Mouse (Mus musculus) intestine, postnatal 0 days (tissue): ENCODE results near the gene Adh1. TPM values are rescaled to one million over a fixed set of nuclear protein-coding genes. Genes with fewer than 3 reads are reported as not detected.

ENCODE experiments used
- ATAC-seq: fragments of 200-750 bp; cut with Nextera tagmentation; 2 replicates; pipeline ENCODE4 v1.8.0; 2017; ENCODE audit warnings: mild to moderate bottlenecking, moderate TSS enrichment, moderate library complexity
- H3K27ac ChIP-seq: fragments of 300-500 bp; sonication (generic); 2 replicates; pipeline ENCODE4 v1.5.1; 2014; ENCODE audit warnings: mild to moderate bottlenecking, low read depth, low read length, moderate library complexity
- H3K27me3 ChIP-seq: fragments of 300-500 bp; sonication (generic); replicated peaks from 2 replicates; pipeline ENCODE4 v1.6.1; 2014; ENCODE audit warnings: low read length, mixed read lengths; ENCODE audit not compliant: control insufficient read depth, insufficient read depth
- H3K36me3 ChIP-seq: fragments of 300-500 bp; sonication (generic); 2 replicates; pipeline ENCODE4 v1.6.1; 2014; ENCODE audit warnings: mild to moderate bottlenecking, moderate library complexity; ENCODE audit not compliant: control insufficient read depth, insufficient read depth
- H3K4me1 ChIP-seq: fragments of 300-500 bp; sonication (generic); replicated peaks from 2 replicates; pipeline ENCODE4 v1.6.1; 2014; ENCODE audit warnings: antibody characterized with exemption, low read length, mixed read lengths; ENCODE audit not compliant: control insufficient read depth, insufficient read depth
- H3K4me2 ChIP-seq: fragments of 300-500 bp; sonication (generic); replicated peaks from 2 replicates; pipeline ENCODE4 v1.6.1; 2014; ENCODE audit warnings: low read depth, mild to moderate bottlenecking, moderate library complexity
- H3K4me3 ChIP-seq: fragments of 300-500 bp; sonication (generic); 2 replicates; pipeline ENCODE4 v1.5.1; 2014; ENCODE audit warnings: low read depth, low read length
- H3K9ac ChIP-seq: fragments of 300-500 bp; sonication (generic); 2 replicates; pipeline ENCODE4 v1.6.1; 2014; ENCODE audit warnings: mild to moderate bottlenecking, low read depth, low read length
- H3K9me3 ChIP-seq: fragments of 300-500 bp; sonication (generic); 2 replicates; pipeline ENCODE4 v1.6.1; 2016; ENCODE audit warnings: mixed run types; ENCODE audit not compliant: control insufficient read depth
- CTCF ChIP-seq: sonication (generic); IDR thresholded peaks from 2 replicates; pipeline ENCODE4 v1.5.1; 2016; ENCODE audit warnings: low read depth, mild to moderate bottlenecking, control low read depth, antibody characterized with exemption, moderate library complexity
- WGBS: fragments of 180-500 bp; shearing (Covaris S2); extraction: QIAGEN DNeasy Blood & Tissue Kit; methylation state at CpG from one replicate; pipeline ENCODE4 v1.1.7; 2014; 5-methylcytosine and 5-hydroxymethylcytosine counted together
- polyA plus RNA-seq: library from polyadenylated mRNA; unstranded; fragments of >200 nt; fragmentation: Nextera tagmentation; extraction: Ambion mirVana; gene quantifications from 2 replicates; pipeline ENCODE4 v1.2.1, GENCODE M21; 2015

Adh1 gene
- polyA plus RNA-seq, 1 experiment from 2014 or later: 101 TPM

DNA sequence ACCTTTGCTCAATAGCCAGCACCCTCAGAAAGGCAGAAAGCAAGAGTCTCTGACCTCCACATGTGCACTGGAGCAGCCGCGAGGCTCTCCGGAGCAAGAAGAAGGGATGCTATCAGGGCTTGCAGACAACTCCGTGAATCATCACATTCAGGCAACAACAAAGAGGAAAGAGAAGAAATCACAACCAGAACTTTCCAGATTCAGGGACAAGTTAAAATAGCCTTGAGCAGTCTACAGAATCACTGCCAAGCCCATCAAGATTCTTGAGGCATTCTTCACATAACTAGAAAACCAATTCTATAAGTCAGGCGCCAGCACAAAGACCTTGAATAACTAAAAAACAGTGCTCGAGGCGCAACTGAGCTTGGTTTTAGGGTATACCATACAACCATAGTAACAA is 12.3 kb downstream of the Adh1 start:
- Histone ChIP-seq H3K9me3 (no peaks in the 10 kb centered on the region), H3K4me2 (no peak overlapping the region), H3K27me3 (no peaks in the 10 kb centered on the region), H3K27ac (no peak overlapping the region), H3K4me1 (0 out of 2 replicates have a peak, but pooled peaks cover 3% of the 10 kb centered on the region), H3K36me3 (no peaks in the 10 kb centered on the region), H3K4me3 (no peak overlapping the region), H3K9ac (no peak overlapping the region)
- no peak for TF ChIP-seq CTCF
- 89% methylated on average over 7 of the region's 7 CpGs for WGBS
- no peak for ATAC-seq

DNA sequence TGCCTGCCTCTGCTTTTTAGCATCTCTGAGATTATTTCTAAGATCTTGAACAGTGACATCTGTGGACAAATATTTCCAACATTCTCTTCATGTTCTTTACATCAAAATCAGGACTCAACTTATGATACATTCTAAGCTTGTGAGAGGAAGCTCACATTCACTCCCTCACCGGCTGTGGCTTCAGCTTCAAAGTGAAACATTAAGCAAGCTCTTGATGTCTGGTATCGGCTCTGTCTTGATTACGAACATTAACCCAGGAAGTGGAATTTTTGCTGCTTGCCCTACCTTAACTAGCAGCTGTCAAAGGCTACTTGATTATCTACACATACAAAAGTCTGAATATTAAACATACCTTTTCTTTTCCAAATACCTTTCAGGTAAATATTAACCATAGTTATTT is 14.3 kb downstream of the Adh1 start:
- H3K4me2 ChIP-seq: no peak overlapping the region
- 0 out of 2 replicates have a peak, but pooled peaks cover 3% of the 10 kb centered on the region for H3K4me1 ChIP-seq
- no peak for TF ChIP-seq CTCF
- no peaks in the 10 kb centered on the region for H3K27me3 ChIP-seq
- 39% methylated on average over 3 of the region's 3 CpGs for WGBS
- H3K27ac ChIP-seq: no peak overlapping the region
- H3K36me3 ChIP-seq: no peaks in the 10 kb centered on the region
- no peaks in the 10 kb centered on the region for H3K9me3 ChIP-seq
- H3K4me3 ChIP-seq: no peak overlapping the region
- H3K9ac ChIP-seq: no peak overlapping the region
- no peak for ATAC-seq

DNA sequence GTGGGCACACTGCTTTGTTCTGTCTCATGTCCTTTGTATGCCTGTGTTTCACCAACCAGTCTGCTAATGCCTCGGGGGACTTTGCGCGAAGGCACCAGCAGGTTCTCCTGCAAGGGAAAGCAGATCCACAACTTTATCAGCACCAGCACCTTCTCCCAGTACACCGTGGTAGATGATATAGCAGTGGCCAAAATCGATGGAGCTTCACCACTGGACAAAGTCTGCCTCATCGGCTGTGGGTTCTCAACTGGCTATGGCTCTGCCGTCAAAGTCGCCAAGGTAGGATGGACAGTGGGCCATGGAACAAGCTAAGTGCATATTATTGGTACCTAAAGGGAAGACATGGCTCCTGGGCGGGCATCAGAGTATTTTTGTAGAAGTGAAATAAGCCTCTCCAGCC is 21.8 kb downstream of the Adh1 start:
- no peak overlapping the region for H3K4me2 ChIP-seq
- no peak overlapping the region for H3K4me3 ChIP-seq
- no peak for TF ChIP-seq CTCF
- no peak for ATAC-seq
- H3K9me3 ChIP-seq: no peaks in the 10 kb centered on the region
- H3K27ac ChIP-seq: no peak overlapping the region
- WGBS: 93% methylated on average over 9 of the region's 9 CpGs
- H3K4me1 ChIP-seq: no peaks in the 10 kb centered on the region
- H3K9ac ChIP-seq: no peak overlapping the region
- H3K27me3 ChIP-seq: no peaks in the 10 kb centered on the region
- peaks cover 10% of the 10 kb centered on the region; the same call in 1 of the 2 replicates for H3K36me3 ChIP-seq

DNA sequence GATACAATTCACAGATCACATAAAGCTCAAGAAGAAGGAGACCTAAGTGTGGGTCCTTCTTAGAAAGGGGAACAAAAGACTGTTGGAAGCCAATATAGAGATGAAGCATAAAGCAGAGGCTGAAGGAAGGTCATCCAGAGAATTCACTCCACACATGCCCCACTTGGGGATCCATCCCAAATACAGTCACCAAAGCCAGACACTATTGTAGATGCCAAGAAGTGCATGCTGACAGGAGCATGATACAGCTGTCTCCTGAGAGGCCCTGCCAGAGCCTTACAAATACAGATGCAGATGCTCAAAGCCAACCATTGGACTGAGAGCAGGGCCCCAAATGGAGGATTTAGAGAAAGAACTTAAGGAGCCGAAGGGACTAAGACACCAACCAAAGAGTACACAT is 23.0 kb downstream of the Adh1 start:
- no peak overlapping the region for H3K4me2 ChIP-seq
- WGBS: 91% methylated on average over 1 of the region's 1 CpGs
- H3K27me3 ChIP-seq: no peaks in the 10 kb centered on the region
- no peaks in the 10 kb centered on the region for H3K9me3 ChIP-seq
- no peak for TF ChIP-seq CTCF
- ATAC-seq: no peak
- H3K4me3 ChIP-seq: no peak overlapping the region
- H3K9ac ChIP-seq: no peak overlapping the region
- H3K27ac ChIP-seq: no peak overlapping the region
- peaks cover 16% of the 10 kb centered on the region for H3K36me3 ChIP-seq
- H3K4me1 ChIP-seq: no peaks in the 10 kb centered on the region

DNA sequence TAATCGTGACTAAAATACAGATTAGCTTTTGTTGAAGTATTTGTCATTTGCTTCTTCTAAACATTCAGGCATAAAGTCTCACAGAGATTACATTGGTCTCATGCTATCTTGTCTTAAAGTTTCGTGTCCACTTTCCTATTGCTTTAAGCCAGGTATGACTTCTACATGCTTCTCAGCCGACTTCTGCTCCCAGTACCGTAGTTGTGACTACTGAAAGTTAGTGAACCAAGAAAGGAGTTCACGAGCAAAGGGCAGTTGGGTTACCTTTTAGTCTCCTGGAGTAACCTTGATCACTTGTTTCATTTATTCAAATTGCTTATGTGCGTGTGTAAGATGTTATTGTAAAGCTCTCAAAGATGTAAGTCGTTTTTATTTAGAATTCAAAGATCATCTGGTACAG is 25.2 kb downstream of the Adh1 start:
- 94% methylated on average over 7 of the region's 7 CpGs for WGBS

DNA sequence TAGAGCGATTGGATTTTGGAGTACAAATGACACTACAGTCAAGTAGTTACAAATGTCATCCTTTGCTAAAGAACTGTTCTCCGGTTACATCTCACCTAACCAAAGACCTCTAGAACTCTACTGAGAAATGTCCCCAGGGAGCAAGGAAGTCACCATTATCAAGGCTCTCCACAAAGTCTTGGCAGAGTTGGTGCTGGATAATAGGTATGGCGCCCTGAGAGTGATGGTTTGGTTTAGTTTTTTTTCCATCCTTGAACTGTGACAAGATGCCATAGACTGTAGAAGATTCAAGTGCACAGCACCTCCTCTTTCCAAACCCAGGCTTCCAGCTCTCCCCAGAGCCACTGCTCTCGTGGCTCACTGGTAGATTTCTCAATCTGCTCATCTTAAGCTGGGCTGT is 26.9 kb downstream of the Adh1 start:
- H3K36me3 ChIP-seq: peaks cover 30% of the 10 kb centered on the region
- H3K27ac ChIP-seq: no peak overlapping the region
- no peak overlapping the region for H3K9ac ChIP-seq
- ATAC-seq: no peak
- H3K27me3 ChIP-seq: no peaks in the 10 kb centered on the region
- H3K4me3 ChIP-seq: no peak overlapping the region
- no peaks in the 10 kb centered on the region for H3K9me3 ChIP-seq
- TF ChIP-seq CTCF: no peak
- WGBS: 88% methylated on average over 4 of the region's 4 CpGs
- H3K4me2 ChIP-seq: no peak overlapping the region
- H3K4me1 ChIP-seq: no peaks in the 10 kb centered on the region

More for the DNA sequence above, 25.2 kb downstream of the Adh1 start:
- Histone ChIP-seq H3K27me3 (no peaks in the 10 kb centered on the region), H3K4me1 (no peaks in the 10 kb centered on the region), H3K36me3 (peaks cover 30% of the 10 kb centered on the region), H3K4me2 (no peak overlapping the region), H3K9me3 (no peaks in the 10 kb centered on the region), H3K4me3 (no peak overlapping the region), H3K9ac (no peak overlapping the region), H3K27ac (no peak overlapping the region)
- TF ChIP-seq CTCF: no peak
- ATAC-seq: no peak

DNA sequence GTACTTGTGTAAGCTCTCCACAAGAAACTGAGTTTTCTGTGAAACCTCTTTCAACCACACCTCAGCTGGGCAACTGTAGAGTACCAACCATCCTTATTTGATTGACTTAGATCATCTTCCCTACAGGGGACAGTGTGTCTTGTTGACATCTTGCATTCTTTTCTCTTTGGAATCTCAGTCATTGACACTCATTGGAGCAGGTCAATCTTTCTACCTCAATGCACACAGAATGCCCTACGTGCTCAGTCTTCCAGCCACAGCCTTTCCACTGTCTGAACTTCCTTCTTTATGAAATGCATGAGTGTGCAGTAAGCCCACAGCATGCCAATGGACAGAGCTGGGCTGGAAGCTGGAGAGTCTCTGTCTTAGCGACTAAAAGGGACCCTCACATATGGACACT is 29.9 kb downstream of the Adh1 start:
- Histone ChIP-seq H3K4me1 (no peaks in the 10 kb centered on the region), H3K27ac (no peak overlapping the region), H3K27me3 (no peaks in the 10 kb centered on the region), H3K4me2 (no peak overlapping the region), H3K4me3 (no peak overlapping the region), H3K36me3 (peaks cover 28% of the 10 kb centered on the region), H3K9ac (no peak overlapping the region), H3K9me3 (no peaks in the 10 kb centered on the region)
- no peak for ATAC-seq
- WGBS: 87% methylated on average over 2 of the region's 2 CpGs
- no peak for TF ChIP-seq CTCF
